Mouse (Mus musculus) kidney, adult 9 months (tissue): ENCODE data around the gene Akr7a5.
A peak's percentile ranks its signal among the peaks of the same experiment; 100 is the strongest.

Experiments used
- DNase-seq: peaks from one replicate; pipeline ENCODE4 v3.0.0; 2022

Akr7a5 gene

GRCm38 (mm10) chr4:139301780-139302179, 8.8 kb upstream of the Akr7a5 start:
- DNase-seq: peak; percentile 43

- no peak for DNase-seq
Observed at GRCm38 (mm10) chr4:139302241-139302640, 8.3 kb upstream of the Akr7a5 start.

- no peak for DNase-seq
Observed at GRCm38 (mm10) chr4:139305521-139305920, 5.0 kb upstream of the Akr7a5 start.

GRCm38 (mm10) chr4:139307916-139308315, 2.6 kb upstream of the Akr7a5 start:
- peak; percentile 66 for DNase-seq

GRCm38 (mm10) chr4:139309651-139310050, 893 bp upstream of the Akr7a5 start:
- DNase-seq: no peak

GRCm38 (mm10) chr4:139310899-139311701, 556 bp downstream of the Akr7a5 start:
- DNase-seq: peak; percentile 70

GRCm38 (mm10) chr4:139311707-139312106, 1.2 kb downstream of the Akr7a5 start:
- peak; percentile 44 for DNase-seq

- DNase-seq: peak; percentile 52
Observed at GRCm38 (mm10) chr4:139312632-139313031, 2.1 kb downstream of the Akr7a5 start.

GRCm38 (mm10) chr4:139318449-139318848, 7.9 kb downstream of the Akr7a5 start:
- no peak for DNase-seq

- DNase-seq: no peak
Observed at GRCm38 (mm10) chr4:139319740-139320139, 9.2 kb downstream of the Akr7a5 start.

GRCm38 (mm10) chr4:139330605-139331004, 20.1 kb downstream of the Akr7a5 start:
- DNase-seq: peak; percentile 91

GRCm38 (mm10) chr4:139334631-139335295, 24.2 kb downstream of the Akr7a5 start:
- DNase-seq: peak; percentile 75

- no peak for DNase-seq
Observed at GRCm38 (mm10) chr4:139335507-139335906, 25.0 kb downstream of the Akr7a5 start.

- peak; percentile 87 for DNase-seq
Observed at GRCm38 (mm10) chr4:139336822-139337483, 26.4 kb downstream of the Akr7a5 start.

GRCm38 (mm10) chr4:139338145-139338544, 27.6 kb downstream of the Akr7a5 start:
- no peak for DNase-seq

- DNase-seq: no peak
Observed at GRCm38 (mm10) chr4:139340835-139341234, 30.3 kb downstream of the Akr7a5 start.

- peak; percentile 55 for DNase-seq
Observed at GRCm38 (mm10) chr4:139341556-139342233, 31.2 kb downstream of the Akr7a5 start.

- DNase-seq: peak; percentile 67
Observed at GRCm38 (mm10) chr4:139343718-139344117, 33.2 kb downstream of the Akr7a5 start.

- no peak for DNase-seq
Observed at GRCm38 (mm10) chr4:139345416-139346019, 35.0 kb downstream of the Akr7a5 start.

- DNase-seq: peak; percentile 86
Observed at GRCm38 (mm10) chr4:139351931-139352711, 41.6 kb downstream of the Akr7a5 start, which contains the start of the genes Mrto4, Emc1 and Ubr4. Gene Mrto4, minus strand, starts transcription at chr4:139352576. Gene Emc1, plus strand, starts transcription at chr4:139352587. Gene Ubr4, plus strand, starts transcription at chr4:139352609.

- no peak for DNase-seq
Observed at GRCm38 (mm10) chr4:139352832-139353231, 42.3 kb downstream of the Akr7a5 start.

GRCm38 (mm10) chr4:139357211-139357610, 46.7 kb downstream of the Akr7a5 start:
- DNase-seq: no peak
